Mouse (Mus musculus) WW6 (cell line): ENCODE results near the gene Id3.

Experiments
- DNase-seq: peaks from one replicate; pipeline ENCODE4 v3.0.0-alpha.2; 2013; ENCODE audit warnings: low read depth, low spot score

The Id3 gene

DNA sequence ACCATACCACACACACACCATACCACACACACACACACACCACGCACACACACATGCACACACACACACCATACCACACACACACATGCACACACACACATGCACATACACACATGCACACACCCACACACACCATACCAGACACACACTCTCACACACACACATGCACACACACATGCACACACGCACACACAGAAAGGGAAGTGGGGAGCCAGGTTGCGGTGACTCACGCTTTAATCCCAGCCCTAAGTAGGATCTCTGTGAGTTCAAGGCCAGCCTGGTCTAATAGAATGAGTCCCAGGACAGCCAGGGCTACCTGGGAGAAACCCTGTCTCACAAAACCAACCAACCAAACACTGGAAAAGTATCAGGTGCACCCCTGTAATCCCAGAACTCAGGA is 18.7 kb upstream of the Id3 start:
- no peak for DNase-seq

DNA sequence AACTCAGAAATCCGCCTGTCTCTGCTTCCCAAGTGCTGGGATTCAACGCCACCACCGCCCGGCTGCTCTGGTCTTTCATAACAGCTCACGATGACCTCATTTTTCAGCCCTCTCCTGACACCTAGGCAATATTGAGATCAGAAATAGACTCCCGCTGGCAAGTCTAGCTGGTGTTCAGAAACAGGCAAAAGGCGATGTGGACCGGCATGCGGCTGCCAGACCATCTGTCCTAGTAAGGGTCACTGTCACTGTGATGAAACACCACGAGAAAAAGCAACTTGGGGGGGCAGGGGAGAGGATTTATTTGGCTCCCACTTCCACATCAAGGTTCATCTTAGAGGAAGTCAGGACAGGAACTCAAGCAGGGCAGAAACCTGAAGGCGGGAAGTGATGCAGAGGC is 17.8 kb upstream of the Id3 start:
- no peak for DNase-seq

- DNase-seq, result no peak
Measured at GRCm38 (mm10) chr4:136126019-136126418, 17.3 kb upstream of the Id3 start.

- no peak for DNase-seq
Measured at GRCm38 (mm10) chr4:136127670-136128069, 15.6 kb upstream of the Id3 start.

DNA sequence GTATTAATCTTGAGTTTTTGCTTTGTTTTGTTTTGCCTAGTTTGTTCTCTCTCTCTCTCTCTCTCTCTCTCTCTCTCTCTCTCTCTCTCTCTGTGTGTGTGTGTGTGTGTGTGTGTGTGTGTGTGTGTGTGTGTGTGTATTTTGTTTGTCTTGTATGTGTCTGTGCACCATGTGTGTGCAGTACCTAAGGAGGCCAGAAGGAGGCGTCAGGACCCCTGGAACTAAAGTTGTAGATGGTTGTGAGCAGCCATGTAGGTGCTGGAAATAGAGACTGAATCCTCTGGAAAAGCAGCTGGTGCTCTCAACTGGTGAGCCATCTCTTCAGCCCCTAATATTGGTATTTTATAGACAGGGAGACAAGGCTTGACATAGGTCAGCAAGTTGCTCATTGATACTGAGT is 13.5 kb upstream of the Id3 start:
- no peak for DNase-seq

GRCm38 (mm10) chr4:136133801-136134200 is 9.5 kb upstream of the Id3 start:
- DNase-seq, result no peak

GRCm38 (mm10) chr4:136134418-136134977 is 8.8 kb upstream of the Id3 start:
- no peak for DNase-seq

GRCm38 (mm10) chr4:136134978-136135873 is 8.1 kb upstream of the Id3 start:
- no peak for DNase-seq

DNA sequence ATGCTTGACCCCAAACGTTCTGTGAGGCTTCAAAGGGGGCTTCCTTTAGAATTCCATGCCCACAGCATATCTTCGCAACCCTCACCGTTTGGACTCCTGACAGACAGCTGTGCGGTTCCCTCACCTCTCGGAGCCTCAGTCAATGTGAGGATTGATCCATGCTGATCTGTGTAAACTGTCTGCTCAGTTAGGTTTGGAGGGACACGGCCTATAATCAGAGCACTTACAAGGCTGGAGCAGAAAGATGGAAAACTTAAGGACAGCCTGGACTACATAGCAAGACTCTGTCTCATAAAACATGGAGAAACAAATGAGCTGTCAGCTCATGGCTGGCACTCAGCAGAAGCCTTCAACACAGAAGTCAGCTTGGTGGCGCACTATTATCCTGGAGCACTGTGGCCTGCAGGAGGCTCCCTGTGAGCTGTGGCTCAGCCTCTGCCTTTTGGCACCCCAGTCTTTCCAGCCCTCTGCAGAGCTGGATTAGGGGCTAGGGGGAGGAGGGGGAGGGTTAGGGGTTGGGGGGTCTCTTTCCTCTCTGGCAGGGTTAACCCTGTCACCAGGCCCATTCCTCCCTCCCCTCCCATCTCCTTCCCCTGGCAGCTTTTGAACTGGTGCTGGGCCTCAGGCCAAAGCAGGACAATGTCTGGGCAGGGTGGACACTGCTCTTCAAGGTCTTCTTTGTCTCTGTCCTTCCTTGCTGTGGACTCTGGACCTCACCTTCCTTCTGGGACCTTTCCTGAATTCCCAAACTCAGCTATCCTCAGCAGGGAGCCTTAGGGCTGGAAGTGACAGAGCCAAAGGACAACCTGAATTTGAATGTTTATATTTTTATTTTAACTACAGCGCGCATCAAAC is 7.2 kb upstream of the Id3 start:
- DNase-seq, result no peak

DNA sequence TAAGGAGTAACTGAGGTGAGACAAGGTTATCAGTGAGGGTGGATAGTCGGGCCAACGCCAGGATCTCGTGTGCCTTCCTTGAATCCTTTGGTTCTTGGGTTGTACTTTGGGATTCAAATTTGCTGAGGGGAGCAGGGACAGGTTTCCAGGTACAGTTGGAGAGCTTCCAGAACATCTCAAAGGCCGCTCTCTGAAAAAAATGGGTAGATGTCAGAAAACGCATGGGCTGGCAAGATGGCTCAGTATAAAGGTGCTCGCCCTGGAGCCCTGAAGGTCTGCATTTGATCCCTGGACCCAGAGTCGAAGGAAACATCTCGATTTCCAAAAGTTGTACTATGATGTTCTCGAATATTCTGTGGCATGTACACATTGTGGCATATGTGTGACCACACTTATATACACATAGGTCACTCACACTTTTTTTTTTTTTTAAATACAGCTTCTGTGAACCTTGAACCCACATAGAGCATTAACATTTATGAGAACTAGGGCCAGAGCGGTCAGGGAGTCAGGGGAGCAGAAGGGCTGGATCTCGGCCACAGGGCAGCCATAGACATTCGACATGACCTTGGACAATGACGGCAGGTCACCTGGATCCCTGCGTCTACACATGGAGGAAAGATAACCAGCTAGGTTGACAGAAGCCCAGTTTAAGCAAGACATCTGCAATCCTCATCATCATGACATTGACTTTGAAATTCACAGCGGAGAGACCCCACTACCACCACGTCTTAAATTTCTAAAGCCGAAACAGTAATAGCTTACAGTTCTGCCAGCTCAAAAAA is 3.8 kb upstream of the Id3 start:
- DNase-seq, result no peak

DNA sequence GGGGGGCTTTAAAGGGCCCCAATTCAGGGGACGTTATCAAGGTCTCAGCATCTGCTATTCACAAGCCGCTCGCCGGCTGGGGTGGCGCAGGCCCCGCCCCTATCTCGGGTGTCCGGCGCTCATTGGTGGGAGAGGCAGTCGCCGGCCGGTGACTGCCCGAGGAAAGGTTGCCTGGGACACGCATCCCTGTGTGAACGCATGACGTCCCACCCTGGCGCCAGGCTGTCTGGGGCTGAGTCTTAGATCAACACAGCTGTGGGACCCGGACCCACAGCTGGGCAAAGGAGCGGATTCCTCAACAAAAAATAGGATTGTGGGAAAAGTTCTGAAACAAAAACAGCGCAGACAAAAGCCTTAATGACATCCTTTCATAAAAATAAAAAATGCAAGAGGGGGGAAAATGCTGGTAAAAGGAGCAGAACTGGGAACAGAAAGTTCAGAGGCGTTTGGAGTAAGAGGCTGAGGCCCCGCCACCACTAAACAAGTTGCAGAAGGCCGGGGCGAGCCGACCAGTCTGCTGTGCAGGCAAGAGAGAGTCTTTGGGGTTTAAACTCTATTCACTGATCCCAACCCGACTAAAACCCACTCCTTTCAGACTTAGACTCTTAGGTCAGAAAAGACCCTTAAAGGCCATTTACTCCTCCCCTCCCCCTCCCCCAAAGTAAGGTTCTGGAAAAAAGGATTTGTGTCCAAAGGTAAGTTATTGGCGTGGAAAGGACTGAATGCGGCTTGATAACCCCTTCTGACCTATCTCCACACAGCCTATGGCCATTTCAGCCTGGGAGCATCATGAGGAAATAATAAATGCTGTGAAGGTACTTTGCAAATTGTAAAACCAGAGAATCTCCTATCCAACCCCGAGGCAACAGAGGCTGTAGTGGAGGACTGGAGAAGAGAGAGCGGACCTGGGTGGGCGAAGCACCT is 2.7 kb upstream of the Id3 start:
- DNase-seq, result peak; percentile 85

DNA sequence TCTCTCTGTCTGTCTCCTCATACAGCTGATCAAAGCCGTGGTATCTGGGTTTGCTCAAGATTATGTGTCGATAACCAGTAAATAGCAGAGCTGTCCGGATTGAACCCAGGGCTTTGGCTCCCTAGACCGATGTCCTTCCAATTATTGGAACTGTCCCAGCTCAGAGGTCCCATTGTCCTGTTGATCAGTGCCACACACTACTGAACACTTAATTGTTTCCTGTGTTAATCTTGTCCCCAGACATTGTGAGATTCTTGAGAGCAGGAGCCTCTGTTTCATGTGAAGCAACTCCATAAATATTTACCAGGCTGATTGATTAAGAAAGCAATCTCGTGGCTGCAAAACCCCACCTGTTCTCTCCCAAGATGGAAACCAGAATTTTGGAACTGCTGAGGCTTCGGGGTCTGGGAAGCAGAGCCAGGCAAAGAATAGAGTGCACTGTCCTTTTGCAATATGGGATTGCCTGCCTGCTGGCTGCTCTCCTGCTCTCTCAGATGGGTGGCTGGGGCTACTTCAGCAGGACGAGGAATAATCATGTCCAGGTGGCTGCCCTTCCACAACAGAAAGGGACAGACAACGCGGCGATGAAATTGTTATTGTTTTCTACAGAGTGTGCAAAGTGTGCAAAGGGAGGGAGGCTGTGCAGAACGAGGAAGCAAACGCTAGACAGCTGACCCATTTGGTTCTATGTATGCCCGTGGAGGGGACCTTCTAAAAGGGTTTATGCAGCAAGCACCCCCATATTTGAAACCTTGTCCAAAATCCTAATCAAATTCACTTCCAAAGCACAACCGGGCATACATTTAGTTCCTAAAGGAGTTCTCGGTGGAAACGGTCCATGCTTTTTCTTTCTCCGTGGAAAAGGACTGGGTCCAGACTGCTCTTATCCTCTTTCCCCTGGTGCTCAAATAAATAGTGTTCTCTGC is 767 bp upstream of the Id3 start:
- DNase-seq, result no peak

DNA sequence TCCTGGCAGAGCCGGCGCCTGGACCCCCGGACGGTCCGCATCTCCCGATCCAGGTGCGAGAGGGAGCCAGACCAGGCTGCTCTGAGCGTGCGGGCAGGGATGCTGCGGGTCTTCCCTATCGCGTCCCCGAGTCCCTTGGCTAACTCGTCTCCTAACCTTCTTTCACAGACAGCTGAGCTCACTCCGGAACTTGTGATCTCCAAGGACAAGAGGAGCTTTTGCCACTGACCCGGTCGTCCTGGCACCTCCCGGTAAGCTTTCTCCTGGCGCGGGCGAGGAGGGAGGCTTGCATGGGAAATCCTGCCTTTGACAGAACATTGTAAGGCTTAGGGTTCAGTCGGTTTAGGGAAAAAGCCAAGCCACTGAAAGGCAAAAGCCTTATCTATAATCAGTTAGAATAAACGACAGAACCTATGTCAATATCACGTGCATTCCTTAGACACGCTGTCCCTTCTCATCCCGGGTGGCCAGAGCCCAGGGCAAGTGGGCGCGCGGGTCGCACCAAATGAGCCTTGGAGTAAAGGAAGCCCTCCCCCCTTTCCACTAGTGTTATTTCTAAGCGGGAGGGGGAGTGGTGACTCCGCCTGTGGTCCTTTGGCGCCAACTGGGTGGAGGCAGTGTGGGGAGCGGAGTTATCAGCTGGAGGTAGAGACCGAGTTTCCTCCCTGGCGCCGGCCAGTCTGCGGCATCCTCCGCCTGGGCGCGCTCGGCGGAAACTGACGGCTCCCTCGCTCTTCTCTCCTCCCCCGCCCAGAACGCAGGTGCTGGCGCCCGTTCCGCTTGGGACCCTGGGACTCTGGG is 1.0 kb downstream of the Id3 start:
- no peak for DNase-seq

DNA sequence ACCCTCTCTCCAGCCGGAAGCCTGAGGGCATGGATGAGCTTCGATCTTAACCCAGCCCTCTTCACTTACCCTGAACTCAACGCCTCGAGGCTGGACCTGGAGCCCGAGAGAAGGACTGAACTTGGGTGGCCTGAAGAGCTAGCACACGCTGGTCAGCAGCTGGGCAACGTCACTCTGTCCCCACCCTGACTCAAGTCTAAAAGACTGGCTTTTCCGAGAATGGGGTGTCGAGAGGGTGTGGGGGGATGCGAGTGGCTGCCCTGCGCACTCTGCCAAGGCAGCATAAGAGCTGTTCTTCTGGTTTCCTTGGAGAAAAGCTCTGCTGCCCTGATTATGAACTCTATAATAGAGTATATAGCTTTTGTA is 1.6 kb downstream of the Id3 start:
- DNase-seq, result no peak

DNA sequence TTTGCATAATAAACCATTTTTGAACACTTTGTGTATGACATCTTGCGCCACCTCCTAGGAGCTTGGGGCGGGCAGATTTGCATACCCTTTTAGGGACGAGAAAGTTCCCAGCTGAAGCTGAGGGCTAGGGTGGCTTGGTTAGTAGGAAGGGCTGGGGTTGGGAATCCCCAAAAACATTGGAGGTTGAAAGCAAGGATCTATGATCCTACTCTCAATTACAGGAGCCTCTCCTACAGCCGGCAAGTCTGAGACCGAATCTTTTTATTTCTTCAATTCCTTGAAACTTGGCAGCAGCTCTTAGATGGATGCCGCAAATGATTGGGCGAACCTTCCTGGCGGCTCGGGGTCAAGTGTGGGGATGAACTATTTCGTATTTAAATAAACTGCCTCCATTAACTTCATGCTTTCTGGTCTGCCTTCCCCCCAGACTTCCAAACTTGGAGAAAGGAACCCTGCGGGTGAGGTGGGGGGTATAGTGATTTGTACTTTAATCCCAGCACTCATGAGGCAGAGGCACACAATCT is 2.1 kb downstream of the Id3 start:
- DNase-seq, result no peak

- no peak for DNase-seq
Measured at GRCm38 (mm10) chr4:136145991-136146711, 2.9 kb downstream of the Id3 start.

GRCm38 (mm10) chr4:136146712-136147154 is 3.4 kb downstream of the Id3 start:
- peak; percentile 84 for DNase-seq
